Mouse (Mus musculus) ES-E14 (cell line): ENCODE results near the gene Zscan5b.

Experiments used
- CHD2 ChIP-seq: IDR thresholded peaks from 2 replicates; pipeline ENCODE4 v1.6.1; 2014; ENCODE audit warnings: mild to moderate bottlenecking, low read depth, low read length, inconsistent platforms
- MAFK ChIP-seq: IDR thresholded peaks from 2 replicates; pipeline ENCODE4 v1.6.1; 2014; ENCODE audit warnings: mild to moderate bottlenecking, low read depth, low read length, inconsistent platforms; ENCODE audit not compliant: insufficient read depth
- ZNF384 ChIP-seq: IDR thresholded peaks from 2 replicates; pipeline ENCODE4 v1.6.1; 2012; ENCODE audit warnings: low read depth, low read length, inconsistent platforms

- no peak for TF ChIP-seq CHD2
- TF ChIP-seq MAFK, result no peak
- TF ChIP-seq ZNF384, result no peak
These were observed at the start of gene Zscan5b for GRCm38 (mm10) chr7:6221978-6222377.
